9 mouse cellular contexts compared by ENCODE assay signal in the genomic region with DNA sequence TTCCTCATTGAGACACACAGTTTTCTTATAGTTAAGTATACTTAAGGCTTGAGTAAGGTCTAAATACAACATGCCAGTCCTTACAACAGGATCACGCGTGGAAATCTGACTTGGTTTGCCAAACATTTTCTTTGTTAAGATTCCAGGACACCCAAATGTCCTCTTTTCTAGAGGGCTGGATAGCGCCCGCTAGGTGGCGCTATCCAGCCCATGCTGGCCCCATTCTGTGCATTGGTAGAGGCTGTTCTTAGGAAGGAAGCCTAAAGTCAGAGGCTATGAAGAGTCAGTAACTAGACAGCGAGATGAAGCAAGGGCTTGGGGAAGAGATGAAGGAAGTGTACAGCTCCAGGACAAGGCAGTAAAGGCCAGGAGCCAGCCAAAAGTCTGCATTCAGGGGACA. TPM values are rescaled to one million over a fixed set of nuclear protein-coding genes. Genes with fewer than 3 reads are reported as not detected.
DNase-seq lines count a peak whose midpoint lies in the region; ATAC-seq and TF ChIP-seq lines count a peak whose summit lies in the region.
"Had no signal": no experiment of that assay in that cellular context is flagged by ENCODE, and none has a peak within 500 bp of the region (broad histone marks: within the 10 kb centered on the region; RNA-seq: fewer than 3 reads in every experiment).

No protein-coding gene starts in this region.

- peak; percentile 28 for TF ChIP-seq CTCF in hindbrain, postnatal 0 days (IDR thresholded peaks at IDR 0.05; ENCODE audit: low read depth)

- DNase-seq in hindbrain, postnatal 0 days (ENCODE audit: low spot score) = peak; percentile 34
- no peak for DNase-seq in hindbrain, embryonic 14.5 days (ENCODE audit: low spot score)
- peak; percentile 66 for DNase-seq in CD4-positive helper T cell, adult 2 months (ENCODE audit: low read depth, low spot score)
- peak; percentile 59 for DNase-seq in R1 (ENCODE audit: low read depth, low spot score)
- DNase-seq in lung, postnatal 10 days = peak; percentile 11
- DNase-seq in urinary bladder, adult 2 months (ENCODE audit: low spot score) = no peak
- no peak for DNase-seq in frontal cortex, postnatal 10 days (ENCODE audit: low spot score in 2 of 2)
- no peak for DNase-seq in urinary bladder, postnatal 36 days (ENCODE audit: low spot score in 2 of 2)

- no peaks in the 10 kb centered on the region for H3K4me1 ChIP-seq in hindbrain, postnatal 0 days (ENCODE audit: insufficient read depth, low read length)
- H3K4me1 ChIP-seq in hindbrain, embryonic 14.5 days (replicated peaks; ENCODE audit: control insufficient read depth, insufficient read depth, low read length) = no peaks in the 10 kb centered on the region; the same call in 1 of the 2 replicates

- H3K4me2 ChIP-seq in hindbrain, postnatal 0 days (ENCODE audit: low read depth, low read length) = no peak overlapping the region
- H3K4me2 ChIP-seq in hindbrain, embryonic 14.5 days (replicated peaks) = no peak overlapping the region
- H3K4me2 ChIP-seq: heart, embryonic 15.5 days had no signal

- ATAC-seq in hindbrain, postnatal 0 days = no peak
- ATAC-seq in hindbrain, embryonic 14.5 days (ENCODE audit: low FRiP score) = no peak

- H3K4me3 ChIP-seq in hindbrain, postnatal 0 days (ENCODE audit: low read length) = no peak overlapping the region
- no peak overlapping the region for H3K4me3 ChIP-seq in hindbrain, embryonic 14.5 days (replicated peaks; ENCODE audit: low read length)
- H3K4me3 ChIP-seq: heart, embryonic 15.5 days had no signal

- no peaks in the 10 kb centered on the region for H3K9me3 ChIP-seq in hindbrain, postnatal 0 days (ENCODE audit: low read length)
- no peaks in the 10 kb centered on the region for H3K9me3 ChIP-seq in hindbrain, embryonic 14.5 days (ENCODE audit: control insufficient read depth, low read length)
- H3K9me3 ChIP-seq: heart, embryonic 15.5 days had no signal

- H3K9ac ChIP-seq in hindbrain, postnatal 0 days (replicated peaks; ENCODE audit: low read length) = no peak overlapping the region
- H3K9ac ChIP-seq in hindbrain, embryonic 14.5 days = no peak overlapping the region
- H3K9ac ChIP-seq: heart, embryonic 15.5 days had no signal

- WGBS in hindbrain, postnatal 0 days = 21% methylated on average over 6 of the region's 6 CpGs
- 18% methylated on average over 6 of the region's 6 CpGs for WGBS in hindbrain, embryonic 14.5 days

- no peaks in the 10 kb centered on the region for H3K36me3 ChIP-seq in hindbrain, postnatal 0 days (ENCODE audit: insufficient read depth, low read length)
- no peaks in the 10 kb centered on the region for H3K36me3 ChIP-seq in hindbrain, embryonic 14.5 days (replicated peaks; ENCODE audit: control insufficient read depth, insufficient read depth)
- H3K36me3 ChIP-seq: heart, embryonic 15.5 days had no signal

- H3K27ac ChIP-seq in hindbrain, postnatal 0 days = no peak overlapping the region
- no peak overlapping the region for H3K27ac ChIP-seq in hindbrain, embryonic 14.5 days
- H3K27ac ChIP-seq: heart, embryonic 15.5 days had no signal

- no peaks in the 10 kb centered on the region for H3K27me3 ChIP-seq in hindbrain, postnatal 0 days (ENCODE audit: insufficient read depth, low read length)
- H3K27me3 ChIP-seq in hindbrain, embryonic 14.5 days (ENCODE audit: control insufficient read depth, insufficient read depth, low read length) = no peaks in the 10 kb centered on the region

RNA-seq across cellular contexts. Expression of gene Tm9sf3, which starts 49.9 kb away (rescaled TPM):
- 99.0 and 108 TPM in 2 replicates for total RNA-seq in hindbrain, postnatal 0 days (2014; rRNA removed)
- polyA plus RNA-seq in hindbrain, postnatal 0 days (2015; fragmentation: Nextera tagmentation; extraction: Ambion mirVana) = 67.4 and 68.1 TPM in 2 replicates
- 111 and 130 TPM in 2 replicates for polyA plus RNA-seq in hindbrain, embryonic 14.5 days (2014; fragmentation: Nextera tagmentation; extraction: Ambion mirVana)
- polyA plus RNA-seq in urinary bladder, adult 2 months (2012; rRNA removed) = 130 and 138 TPM in 2 replicates

Comparison
In these comparisons a context has a peak if more than half of its experiments do, and no peak if none do; other contexts are left out.
1. DNase-seq: peak in hindbrain, postnatal 0 days (single experiment), CD4-positive helper T cell, adult 2 months (single experiment), R1 (single experiment) and lung, postnatal 10 days (single experiment); none in hindbrain, embryonic 14.5 days (single experiment), urinary bladder, adult 2 months (single experiment), frontal cortex, postnatal 10 days (0 of 2) and urinary bladder, postnatal 36 days (0 of 2).